ENCODE assay signal across 8 mouse cellular contexts in genomic region chr13:63335421-63336134, GRCm38 (mm10).
DNase-seq lines count a peak whose midpoint lies in the region; ATAC-seq and TF ChIP-seq lines count a peak whose summit lies in the region.

No protein-coding gene starts in this region.

- H3K4me1 ChIP-seq in forebrain, embryonic 10.5 days, result peaks cover 31% of the 10 kb centered on the region
- peaks cover 12% of the 10 kb centered on the region for H3K4me1 ChIP-seq in forebrain, embryonic 16.5 days (replicated peaks; ENCODE audit: control insufficient read depth, insufficient read depth, low read length)
- H3K4me1 ChIP-seq in thymus, adult 2 months (replicated peaks; ENCODE audit: control insufficient read depth, insufficient read depth, low read length), result no peaks in the 10 kb centered on the region
- H3K4me1 ChIP-seq in limb, embryonic 13.5 days, result peaks cover 56% of the 10 kb centered on the region
- 0 out of 2 replicates have a peak, but pooled peaks cover 3% of the 10 kb centered on the region for H3K4me1 ChIP-seq in stomach, embryonic 14.5 days (ENCODE audit: control insufficient read depth, insufficient read depth, low read length)

- H3K9ac ChIP-seq in forebrain, embryonic 16.5 days (replicated peaks; ENCODE audit: low read depth, low read length), result no peak overlapping the region
- no peak overlapping the region for H3K9ac ChIP-seq in limb, embryonic 13.5 days
- no peak overlapping the region for H3K9ac ChIP-seq in stomach, embryonic 14.5 days (replicated peaks; ENCODE audit: low read depth, low read length)

- DNase-seq in forebrain, embryonic 10.5 days (ENCODE audit: extremely low spot score, low spot score), result peak; percentile 46
- peak; percentile 47 for DNase-seq in thymus, adult 2 months
- no peak for DNase-seq in thymus, adult 18-20 months
- no peak for DNase-seq in right cerebral cortex, postnatal 25 days

- H3K4me3 ChIP-seq in forebrain, embryonic 10.5 days, result no peak overlapping the region
- no peak overlapping the region for H3K4me3 ChIP-seq in forebrain, embryonic 16.5 days (replicated peaks; ENCODE audit: low read length)
- no peak overlapping the region for H3K4me3 ChIP-seq in thymus, adult 2 months (ENCODE audit: control insufficient read depth, insufficient read depth, low read length)
- H3K4me3 ChIP-seq in limb, embryonic 13.5 days, result no peak overlapping the region
- H3K4me3 ChIP-seq in stomach, embryonic 14.5 days (ENCODE audit: low read depth, low read length), result no peak overlapping the region

- no peak for TF ChIP-seq CTCF in thymus, adult 2 months (IDR thresholded peaks at IDR 0.05; ENCODE audit: borderline replicate concordance, control insufficient read depth, extremely low read depth, insufficient read depth, low read length, poor library complexity)

- H3K9me3 ChIP-seq in forebrain, embryonic 10.5 days, result no peaks in the 10 kb centered on the region
- no peaks in the 10 kb centered on the region for H3K9me3 ChIP-seq in forebrain, embryonic 16.5 days (ENCODE audit: control insufficient read depth, low read length)
- no peaks in the 10 kb centered on the region for H3K9me3 ChIP-seq in limb, embryonic 13.5 days
- H3K9me3 ChIP-seq in stomach, embryonic 14.5 days (ENCODE audit: control insufficient read depth, low read depth, low read length), result no peaks in the 10 kb centered on the region

- ATAC-seq in forebrain, embryonic 16.5 days, result no peak
- 0 out of 2 replicates have a peak, but pooled peaks have one; percentile 59 for ATAC-seq in erythroblast, adult 5-6 weeks (replicated peaks; ENCODE audit: low FRiP score, poor library complexity, severe bottlenecking)
- ATAC-seq in limb, embryonic 13.5 days (ENCODE audit: low FRiP score, low read depth), result no peak
- no peak for ATAC-seq in stomach, embryonic 14.5 days (ENCODE audit: insufficient number of reproducible peaks, insufficient read depth, low FRiP score, low read depth)

- TF ChIP-seq POLR2A in thymus, adult 2 months (IDR thresholded peaks at IDR 0.05; ENCODE audit: control insufficient read depth, extremely low read depth, insufficient read depth, low read length, poor library complexity), result no peak

- H3K4me2 ChIP-seq in forebrain, embryonic 16.5 days (ENCODE audit: low read length), result no peak overlapping the region
- no peak overlapping the region for H3K4me2 ChIP-seq in limb, embryonic 13.5 days (replicated peaks)
- no peak overlapping the region for H3K4me2 ChIP-seq in stomach, embryonic 14.5 days (replicated peaks; ENCODE audit: low read depth, low read length)

- H3K27ac ChIP-seq in forebrain, embryonic 10.5 days, result peak overlapping the region; percentile 71; the same call in 1 of the 2 replicates
- H3K27ac ChIP-seq in forebrain, embryonic 16.5 days (ENCODE audit: low read length), result no peak overlapping the region
- no peak overlapping the region for H3K27ac ChIP-seq in thymus, adult 2 months (ENCODE audit: control insufficient read depth, insufficient read depth, low read length)
- peak overlapping the region; percentile 61; the same call in 1 of the 2 replicates for H3K27ac ChIP-seq in limb, embryonic 13.5 days
- H3K27ac ChIP-seq in stomach, embryonic 14.5 days (ENCODE audit: low read length), result peak overlapping the region; percentile 58

- H3K27me3 ChIP-seq in forebrain, embryonic 10.5 days (ENCODE audit: poor library complexity, severe bottlenecking), result peaks cover 38% of the 10 kb centered on the region
- H3K27me3 ChIP-seq in forebrain, embryonic 16.5 days (replicated peaks; ENCODE audit: control insufficient read depth, insufficient read depth, low read length), result no peaks in the 10 kb centered on the region
- H3K27me3 ChIP-seq in thymus, adult 2 months (ENCODE audit: control insufficient read depth, insufficient read depth, low read length), result no peaks in the 10 kb centered on the region
- H3K27me3 ChIP-seq in limb, embryonic 13.5 days, result no peaks in the 10 kb centered on the region
- H3K27me3 ChIP-seq in stomach, embryonic 14.5 days (ENCODE audit: control insufficient read depth, insufficient read depth, low read length), result no peaks in the 10 kb centered on the region

- no peaks in the 10 kb centered on the region for H3K36me3 ChIP-seq in forebrain, embryonic 10.5 days (replicated peaks)
- H3K36me3 ChIP-seq in forebrain, embryonic 16.5 days (ENCODE audit: control insufficient read depth, insufficient read depth), result no peaks in the 10 kb centered on the region
- no peaks in the 10 kb centered on the region for H3K36me3 ChIP-seq in thymus, adult 2 months (ENCODE audit: control insufficient read depth, insufficient read depth, low read length)
- no peaks in the 10 kb centered on the region; the same call in 1 of the 2 replicates for H3K36me3 ChIP-seq in limb, embryonic 13.5 days
- H3K36me3 ChIP-seq in stomach, embryonic 14.5 days (ENCODE audit: control insufficient read depth, insufficient read depth, low read length), result no peaks in the 10 kb centered on the region

- WGBS in forebrain, embryonic 10.5 days, result 51% methylated on average over 4 of the region's 4 CpGs
- 72% methylated on average over 4 of the region's 4 CpGs for WGBS in forebrain, embryonic 16.5 days
- 88% methylated on average over 4 of the region's 4 CpGs for WGBS in thymus, adult 2 months
- WGBS in limb, embryonic 13.5 days, result 45% methylated on average over 4 of the region's 4 CpGs
- 61% methylated on average over 4 of the region's 4 CpGs for WGBS in stomach, embryonic 14.5 days

Comparison
In these comparisons a context has a peak if more than half of its experiments do, and no peak if none do; other contexts are left out.
1. DNase-seq: peak in forebrain, embryonic 10.5 days (single experiment) and thymus, adult 2 months (single experiment); none in thymus, adult 18-20 months (0 of 2) and right cerebral cortex, postnatal 25 days (single experiment).
2. H3K27ac ChIP-seq: peak in forebrain, embryonic 10.5 days (single experiment), limb, embryonic 13.5 days (single experiment) and stomach, embryonic 14.5 days (single experiment); none in forebrain, embryonic 16.5 days (single experiment) and thymus, adult 2 months (single experiment).